Mouse (Mus musculus): ENCODE measurements around the gene Stoml3.

Gene Stoml3

GRCm38 (mm10) chr3:53488353-53488752 is at the start of gene Stoml3:
TSS of gene Stoml3 (plus strand) at chr3:53488653.
- no peak for DNase-seq (ENCODE audit: low read depth, low spot score)

GRCm38 (mm10) chr3:53445540-53445939 is 42.9 kb upstream of the Stoml3 start:
- no peak for DNase-seq (ENCODE audit: low read depth, low spot score)

DNA sequence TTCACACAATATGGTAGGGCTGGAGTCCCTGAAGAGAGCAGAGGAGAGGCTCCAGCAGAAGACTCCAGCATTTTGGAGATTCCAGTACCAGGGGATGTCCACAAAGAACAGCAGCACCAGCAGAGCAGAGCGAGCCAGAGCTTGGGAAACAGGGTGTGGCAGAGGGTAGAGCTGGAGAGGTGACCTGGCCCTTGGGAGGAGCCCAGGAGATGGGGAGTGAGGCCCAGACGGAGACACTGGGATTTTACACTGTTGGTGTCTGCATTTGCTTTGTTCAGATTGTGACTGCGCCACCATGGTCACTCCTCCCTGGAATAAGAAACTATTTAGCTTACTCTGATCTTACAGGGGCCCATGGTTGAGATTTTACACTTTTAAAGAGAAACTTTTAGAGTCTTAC is 41.7 kb upstream of the Stoml3 start:
- no peak for DNase-seq (ENCODE audit: low read depth, low spot score)

DNA sequence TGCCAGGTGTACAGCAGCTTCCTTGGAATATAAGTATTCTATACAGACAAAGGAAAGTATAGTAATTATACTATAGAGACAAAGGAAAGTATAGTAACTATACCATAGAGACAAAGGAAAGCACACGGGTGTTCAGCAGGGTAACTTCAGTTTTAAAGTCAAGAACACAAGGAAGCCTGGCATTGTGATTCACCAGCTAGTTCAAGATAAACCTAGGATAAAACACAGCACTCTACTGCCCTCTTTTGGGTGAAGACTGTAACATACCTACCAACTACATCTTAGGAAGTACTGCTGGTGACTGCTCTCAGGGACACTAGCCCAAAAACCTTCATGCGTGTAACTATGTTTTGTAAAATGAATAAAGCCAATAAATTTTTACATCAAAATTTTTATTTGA is 40.2 kb upstream of the Stoml3 start:
- DNase-seq (ENCODE audit: low read depth, low spot score) = peak; percentile 62

DNA sequence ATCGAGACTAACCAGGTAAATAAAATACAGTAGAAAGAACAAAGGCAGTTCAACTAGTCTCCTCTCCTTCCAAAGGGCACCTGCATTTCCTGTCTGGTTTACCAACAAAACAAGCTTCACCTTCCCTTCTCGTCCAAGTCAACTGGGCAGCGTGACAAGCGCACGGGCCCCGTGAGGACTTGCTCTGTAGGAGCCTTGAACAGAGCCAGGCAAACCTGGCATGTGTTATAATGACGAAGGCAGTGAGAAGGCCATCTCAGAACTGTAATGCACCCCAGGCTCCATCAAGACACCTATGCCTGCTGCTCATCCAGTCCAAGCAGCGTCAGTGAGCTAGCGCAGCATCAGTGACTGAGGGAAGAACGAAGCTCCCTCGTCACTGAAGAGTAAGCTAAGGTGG is 37.8 kb upstream of the Stoml3 start:
- DNase-seq (ENCODE audit: low read depth, low spot score) = no peak

GRCm38 (mm10) chr3:53452351-53452750 is 36.1 kb upstream of the Stoml3 start:
- no peak for DNase-seq (ENCODE audit: low read depth, low spot score)

DNA sequence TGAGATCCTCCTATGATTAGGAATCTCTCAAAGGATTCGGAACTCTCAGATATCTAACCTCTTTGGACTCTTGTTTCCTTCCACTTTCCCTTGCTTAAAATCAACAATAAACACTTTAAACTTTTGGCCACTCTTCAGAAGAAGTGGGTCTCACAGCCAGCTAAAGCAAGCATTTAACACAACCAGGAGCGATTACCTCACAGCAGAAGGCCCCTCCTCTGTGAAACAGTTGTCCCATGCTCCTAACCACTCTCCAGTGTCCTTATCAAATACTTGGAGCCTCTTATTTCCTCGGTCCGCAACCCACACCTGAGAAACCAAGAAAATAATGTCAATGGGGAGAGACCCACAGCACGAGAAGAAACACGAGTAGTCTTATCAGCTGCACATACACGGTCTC is 35.1 kb upstream of the Stoml3 start:
- no peak for DNase-seq (ENCODE audit: low read depth, low spot score)

DNA sequence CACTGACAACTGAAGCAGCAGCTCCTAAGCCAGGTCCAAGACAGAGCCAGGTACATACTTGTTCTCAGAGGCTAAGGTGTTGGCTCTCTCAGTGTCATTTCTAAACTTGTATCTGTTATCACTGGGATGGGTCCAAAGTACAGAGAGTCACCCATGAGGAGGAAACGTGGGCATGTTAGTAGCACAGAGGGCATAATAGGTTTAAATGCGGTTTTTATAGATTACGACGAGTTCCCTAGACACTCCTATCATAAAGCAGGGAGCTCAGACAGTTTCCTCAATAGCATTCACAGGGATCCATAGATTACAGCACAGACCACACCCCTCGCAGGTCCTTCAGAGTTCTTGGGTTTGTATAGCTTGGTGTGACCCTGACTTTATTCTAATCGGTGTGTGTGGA is 34.4 kb upstream of the Stoml3 start:
- no peak for DNase-seq (ENCODE audit: low read depth, low spot score)

DNA sequence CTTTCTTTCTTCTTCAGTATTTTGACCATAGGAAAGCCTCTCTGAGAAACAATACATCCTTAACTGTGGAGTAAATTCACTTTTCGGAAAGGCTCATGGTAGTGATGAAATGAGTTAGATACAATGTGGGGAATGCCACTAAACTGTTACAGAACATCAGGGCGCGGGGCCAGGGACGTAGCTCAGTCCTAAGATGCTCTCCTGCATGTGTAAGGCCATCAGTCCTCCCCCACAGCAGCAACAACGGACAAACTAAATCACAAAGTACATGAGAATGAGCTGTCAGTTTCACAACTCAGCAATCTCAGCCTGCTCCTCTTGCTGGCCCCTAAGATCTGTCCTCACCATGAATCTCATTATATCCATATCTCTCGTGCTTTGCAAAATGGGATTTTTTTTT is 33.9 kb upstream of the Stoml3 start:
- DNase-seq (ENCODE audit: low read depth, low spot score) = no peak

- no peak for DNase-seq (ENCODE audit: low read depth, low spot score)
Measured at GRCm38 (mm10) chr3:53454984-53455383, 33.5 kb upstream of the Stoml3 start.

DNA sequence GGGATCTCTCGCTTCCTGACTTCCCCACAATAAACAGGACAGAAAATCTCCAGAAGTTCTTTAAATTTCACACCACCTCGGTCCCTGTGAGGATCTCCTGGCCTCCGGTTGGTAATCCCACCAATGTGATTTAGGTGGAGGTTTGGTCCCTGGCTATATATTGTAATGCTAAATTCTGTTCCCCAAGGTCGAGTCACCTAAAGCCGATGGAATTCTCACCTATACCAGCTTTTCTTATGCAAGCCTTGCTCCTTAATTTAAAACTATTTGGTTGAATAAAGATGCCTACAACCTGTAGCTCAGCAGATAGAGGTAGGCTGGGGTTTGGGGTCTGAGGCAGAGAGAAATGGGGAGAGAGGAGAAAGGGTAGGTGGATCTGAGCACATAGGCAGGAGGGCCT is 30.7 kb upstream of the Stoml3 start:
- no peak for DNase-seq (ENCODE audit: low read depth, low spot score)

DNA sequence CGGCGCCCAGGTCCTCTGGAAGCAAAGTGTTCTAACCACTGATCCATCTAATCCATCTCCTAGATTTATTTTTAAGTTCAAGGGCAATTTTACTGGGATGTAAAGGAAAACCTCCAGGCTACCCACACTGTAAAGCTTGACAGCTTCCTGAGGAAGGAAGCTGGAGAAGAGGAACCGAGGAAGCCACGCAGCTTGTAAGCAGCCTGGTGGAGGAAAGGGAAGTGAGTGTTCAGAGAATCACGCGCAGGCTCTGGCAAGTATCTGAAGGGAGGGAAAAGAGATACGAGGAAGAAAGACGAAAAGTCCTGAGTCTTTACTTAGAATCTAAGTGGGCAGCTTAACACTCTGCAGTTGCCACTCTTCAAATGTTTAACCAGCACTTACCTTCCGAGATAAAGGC is 28.3 kb upstream of the Stoml3 start:
- no peak for DNase-seq (ENCODE audit: low read depth, low spot score)

GRCm38 (mm10) chr3:53462701-53463045 is 25.8 kb upstream of the Stoml3 start:
- no peak for DNase-seq (ENCODE audit: low read depth, low spot score)

GRCm38 (mm10) chr3:53463046-53463764 is 25.2 kb upstream of the Stoml3 start, which contains the start of the genes Nhlrc3 and Proser1:
TSS of gene Nhlrc3 (minus strand) at chr3:53463332.
TSS of gene Proser1 (plus strand) at chr3:53463666.
- peak; percentile 96 for DNase-seq (ENCODE audit: low read depth, low spot score)

DNA sequence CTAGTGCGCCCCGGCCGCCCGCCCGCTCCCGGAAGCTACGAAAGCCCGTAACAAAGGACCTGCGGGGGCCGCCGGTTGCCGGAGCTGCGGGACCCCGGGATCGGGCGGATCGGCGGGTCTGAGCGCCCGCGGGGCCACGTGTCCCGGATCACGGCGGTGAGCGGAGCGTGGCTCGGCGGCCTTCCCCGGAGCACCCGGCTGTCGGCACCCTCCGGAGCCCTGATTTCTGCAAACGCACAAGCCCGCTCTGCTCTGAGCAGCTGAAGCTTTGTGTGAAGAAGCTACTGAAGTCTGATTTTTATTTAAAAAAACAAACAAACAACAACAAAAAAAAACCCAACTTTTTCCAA is 24.7 kb upstream of the Stoml3 start:
- DNase-seq (ENCODE audit: low read depth, low spot score) = no peak

GRCm38 (mm10) chr3:53464146-53464698 is 24.2 kb upstream of the Stoml3 start:
- peak; percentile 26 for DNase-seq (ENCODE audit: low read depth, low spot score)

- DNase-seq (ENCODE audit: low read depth, low spot score) = no peak
Measured at GRCm38 (mm10) chr3:53465330-53465729, 23.1 kb upstream of the Stoml3 start.

DNA sequence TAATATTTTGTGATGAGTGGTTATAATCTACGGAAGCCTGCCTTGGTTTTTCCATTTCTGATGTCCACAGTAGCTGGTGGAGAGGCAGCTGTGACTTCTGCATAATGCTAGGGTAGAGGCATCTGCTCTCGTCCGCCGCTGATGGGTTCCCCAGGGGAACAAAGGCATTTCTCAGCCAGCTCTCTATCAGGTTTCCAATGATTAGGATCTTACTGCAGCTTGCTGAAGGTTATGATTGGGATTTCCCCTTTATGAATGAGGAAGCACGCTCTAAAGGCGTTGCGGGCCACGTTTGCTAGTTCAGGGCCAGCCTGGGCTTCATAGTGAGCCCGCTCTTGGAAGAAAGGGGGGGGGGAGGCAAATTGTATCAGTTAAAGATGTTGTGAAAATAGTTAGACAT is 22.0 kb upstream of the Stoml3 start:
- no peak for DNase-seq (ENCODE audit: low read depth, low spot score)

DNA sequence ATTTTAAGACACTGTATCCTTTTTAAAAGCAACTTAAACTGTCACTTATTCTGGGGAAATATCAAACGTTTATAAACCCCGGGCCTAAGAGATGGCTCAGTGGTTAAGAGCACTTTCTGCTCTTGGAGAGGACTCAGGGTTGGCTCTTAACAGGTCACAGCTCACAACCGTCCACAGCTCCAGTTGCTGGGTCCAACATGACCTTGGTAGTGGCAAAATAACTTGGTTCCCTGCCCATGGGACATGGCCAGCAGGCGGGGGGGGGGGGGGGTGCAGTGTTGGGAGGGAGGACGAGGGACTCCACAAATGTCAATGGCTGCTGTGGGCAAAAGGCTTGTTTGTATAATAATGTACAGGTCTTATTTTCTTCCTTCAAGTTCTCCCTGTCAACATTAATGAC is 21.1 kb upstream of the Stoml3 start:
- DNase-seq (ENCODE audit: low read depth, low spot score) = no peak

DNA sequence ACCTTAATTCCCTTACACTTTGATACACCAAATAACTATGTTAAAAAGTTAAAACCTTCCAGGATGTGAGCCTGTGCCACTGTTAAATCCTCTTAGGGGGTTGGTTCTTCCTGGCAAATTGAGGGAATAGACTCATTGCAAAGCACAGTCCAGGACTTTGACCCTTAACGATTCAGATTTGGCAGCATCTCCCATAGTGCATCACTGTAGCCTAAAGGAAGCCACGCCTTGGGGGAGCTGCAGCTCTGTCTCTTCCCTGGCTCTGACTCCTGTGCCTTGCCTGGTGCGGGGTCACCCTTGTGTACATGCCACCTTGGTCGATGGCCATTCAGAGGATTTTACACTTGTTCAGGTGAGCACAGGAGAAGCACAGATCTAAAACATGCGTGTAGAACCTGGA is 18.8 kb upstream of the Stoml3 start:
- no peak for DNase-seq (ENCODE audit: low read depth, low spot score)

GRCm38 (mm10) chr3:53472061-53472460 is 16.4 kb upstream of the Stoml3 start:
- no peak for DNase-seq (ENCODE audit: low read depth, low spot score)

DNA sequence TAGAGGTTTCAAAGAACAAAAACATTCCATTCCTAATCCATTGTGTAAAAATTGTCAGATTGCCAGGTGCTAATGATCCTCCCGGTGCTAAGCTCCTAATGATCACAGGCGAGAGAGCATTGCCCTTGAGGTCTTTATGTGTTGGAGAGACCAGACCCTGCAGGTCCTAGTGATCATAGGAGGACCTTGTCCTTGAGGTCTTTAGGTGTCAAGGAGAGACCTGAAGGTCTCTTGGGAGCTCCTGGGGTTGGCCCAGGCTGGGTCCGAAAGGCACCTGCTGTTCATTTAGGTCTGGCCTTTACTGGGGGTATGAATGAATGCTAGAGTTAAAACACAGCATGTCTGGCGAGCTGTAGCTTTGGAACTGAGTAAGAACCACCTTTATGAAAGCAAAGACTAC is 14.3 kb upstream of the Stoml3 start:
- DNase-seq (ENCODE audit: low read depth, low spot score) = no peak

DNA sequence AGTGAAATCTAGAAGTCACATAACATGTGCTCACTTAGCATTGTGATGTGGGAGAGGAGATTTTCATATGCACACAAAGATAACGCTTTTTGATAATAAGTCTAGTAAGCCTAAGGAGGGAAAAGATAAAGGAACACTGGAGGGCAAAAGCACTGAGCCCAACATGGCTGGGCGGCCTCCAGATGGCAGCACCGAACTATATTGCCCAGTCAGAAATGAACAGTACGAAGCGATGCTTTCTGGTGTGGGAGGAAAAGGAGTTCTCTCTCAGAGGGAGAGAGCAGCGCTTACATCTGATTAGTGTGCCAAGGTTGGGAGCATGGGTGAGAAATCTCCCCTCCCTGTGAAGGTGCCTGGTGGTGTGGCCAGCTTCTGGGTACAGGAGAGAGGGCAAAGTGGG is 12.6 kb upstream of the Stoml3 start:
- no peak for DNase-seq (ENCODE audit: low read depth, low spot score)

DNA sequence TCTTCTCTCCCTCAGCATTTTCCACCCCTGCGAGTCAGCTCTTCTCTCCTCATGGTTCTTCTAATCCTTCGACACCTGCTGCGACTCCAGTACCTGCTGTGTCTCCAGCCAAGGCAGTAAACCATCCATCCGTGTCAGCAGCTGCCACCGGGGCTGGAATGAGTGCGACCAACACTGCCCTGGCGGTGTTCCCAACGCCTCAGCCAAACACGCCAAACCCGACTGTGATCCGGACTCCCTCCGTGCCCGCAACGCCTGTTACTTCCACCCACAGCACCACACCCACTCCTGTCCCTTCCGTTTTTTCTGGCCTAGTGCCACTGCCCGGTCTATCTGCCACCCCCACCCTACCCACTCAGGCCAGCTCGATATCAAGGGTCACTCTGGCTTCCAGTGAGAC is 11.0 kb upstream of the Stoml3 start:
- no peak for DNase-seq (ENCODE audit: low read depth, low spot score)
